ENCODE assay signal across 17 mouse cellular contexts in genomic region chr4:106632313-106632712, GRCm38 (mm10). TPM values are rescaled to one million over a fixed set of nuclear protein-coding genes. Genes with fewer than 3 reads are reported as not detected.
DNase-seq lines count a peak whose midpoint lies in the region; ATAC-seq and TF ChIP-seq lines count a peak whose summit lies in the region.
"Had no signal": no experiment of that assay in that cellular context is flagged by ENCODE, and none has a peak within 500 bp of the region (broad histone marks: within the 10 kb centered on the region; RNA-seq: fewer than 3 reads in every experiment).

No protein-coding gene starts in this region.

- 0 out of 2 replicates have a peak overlapping the region, but pooled peaks have one; percentile 84 for H3K27ac ChIP-seq in hindbrain, embryonic 13.5 days
- no peak overlapping the region; the same call in 1 of the 2 replicates for H3K27ac ChIP-seq in hindbrain, embryonic 14.5 days
- peak overlapping the region; percentile 65 for H3K27ac ChIP-seq in lung, embryonic 14.5 days (ENCODE audit: low read depth)
- H3K27ac ChIP-seq in embryonic facial prominence, embryonic 15.5 days (replicated peaks) = 0 out of 2 replicates have a peak overlapping the region, but pooled peaks have one; percentile 7
- H3K27ac ChIP-seq: forebrain, embryonic 13.5 days had no signal

- no peak overlapping the region for H3K4me3 ChIP-seq in hindbrain, embryonic 13.5 days
- no peak overlapping the region for H3K4me3 ChIP-seq in hindbrain, embryonic 14.5 days (replicated peaks; ENCODE audit: low read length)
- no peak overlapping the region for H3K4me3 ChIP-seq in lung, embryonic 14.5 days (ENCODE audit: low read depth, low read length)
- no peak overlapping the region for H3K4me3 ChIP-seq in embryonic facial prominence, embryonic 15.5 days (replicated peaks)
- H3K4me3 ChIP-seq: forebrain, embryonic 13.5 days had no signal

- no peak overlapping the region for H3K4me2 ChIP-seq in hindbrain, embryonic 13.5 days
- H3K4me2 ChIP-seq in hindbrain, embryonic 14.5 days (replicated peaks) = no peak overlapping the region
- H3K4me2 ChIP-seq in lung, embryonic 14.5 days = no peak overlapping the region
- no peak overlapping the region for H3K4me2 ChIP-seq in embryonic facial prominence, embryonic 15.5 days (replicated peaks)
- H3K4me2 ChIP-seq: forebrain, embryonic 13.5 days; liver, embryonic 11.5 days had no signal

- WGBS in hindbrain, embryonic 13.5 days = 67% methylated on average over 1 of the region's 3 CpGs
- 44% methylated on average over 2 of the region's 3 CpGs for WGBS in hindbrain, embryonic 14.5 days
- WGBS in lung, embryonic 14.5 days = 23% methylated on average over 1 of the region's 3 CpGs
- WGBS in embryonic facial prominence, embryonic 15.5 days = 38% methylated on average over 1 of the region's 3 CpGs

- no peak overlapping the region for H3K9ac ChIP-seq in hindbrain, embryonic 13.5 days
- H3K9ac ChIP-seq in hindbrain, embryonic 14.5 days = no peak overlapping the region
- no peak overlapping the region for H3K9ac ChIP-seq in lung, embryonic 14.5 days
- H3K9ac ChIP-seq in embryonic facial prominence, embryonic 15.5 days = no peak overlapping the region
- H3K9ac ChIP-seq: forebrain, embryonic 13.5 days had no signal

- ATAC-seq in hindbrain, embryonic 13.5 days (ENCODE audit: low FRiP score) = no peak
- no peak for ATAC-seq in hindbrain, embryonic 14.5 days (ENCODE audit: low FRiP score)
- peak; percentile 72; the same call in 1 of the 2 replicates for ATAC-seq in lung, embryonic 14.5 days (ENCODE audit: insufficient read depth)
- ATAC-seq in embryonic facial prominence, embryonic 15.5 days (ENCODE audit: insufficient number of reproducible peaks, low FRiP score, low TSS enrichment, low read depth) = no peak
- ATAC-seq: forebrain, embryonic 13.5 days had no signal

- no peaks in the 10 kb centered on the region for H3K9me3 ChIP-seq in hindbrain, embryonic 13.5 days
- no peaks in the 10 kb centered on the region for H3K9me3 ChIP-seq in hindbrain, embryonic 14.5 days (ENCODE audit: control insufficient read depth, low read length)
- H3K9me3 ChIP-seq in lung, embryonic 14.5 days (ENCODE audit: low read depth, low read length) = no peaks in the 10 kb centered on the region
- H3K9me3 ChIP-seq in embryonic facial prominence, embryonic 15.5 days (replicated peaks) = no peaks in the 10 kb centered on the region
- H3K9me3 ChIP-seq: forebrain, embryonic 13.5 days had no signal

- TF ChIP-seq CTCF in lung, embryonic 14.5 days (IDR thresholded peaks at IDR 0.05; ENCODE audit: low read depth) = no peak

- DNase-seq in hindbrain, embryonic 14.5 days (ENCODE audit: low spot score) = no peak
- DNase-seq in lung, embryonic 14.5 days = peak; percentile 78
- DNase-seq in lung, adult 18-20 months = no peak
- peak; percentile 61 for DNase-seq in NIH3T3 (ENCODE audit: low read depth)
- no peak for DNase-seq in urinary bladder, postnatal 14 days (ENCODE audit: low spot score)
- DNase-seq in frontal cortex, postnatal 10 days (ENCODE audit: low spot score in 2 of 2) = no peak
- DNase-seq: cerebellum, adult 18-20 months; heart, postnatal 10 days; kidney, adult 9 months; layer of hippocampus, adult 9-11 months; thymus, postnatal 14 days had no signal

- H3K27me3 ChIP-seq in hindbrain, embryonic 13.5 days = 0 out of 2 replicates have a peak, but pooled peaks cover 3% of the 10 kb centered on the region
- no peaks in the 10 kb centered on the region for H3K27me3 ChIP-seq in hindbrain, embryonic 14.5 days (ENCODE audit: control insufficient read depth, insufficient read depth, low read length)
- no peaks in the 10 kb centered on the region; the same call in 1 of the 2 replicates for H3K27me3 ChIP-seq in lung, embryonic 14.5 days (ENCODE audit: insufficient read depth, low read length)
- H3K27me3 ChIP-seq in embryonic facial prominence, embryonic 15.5 days = no peaks in the 10 kb centered on the region; the same call in 1 of the 2 replicates

- H3K36me3 ChIP-seq in hindbrain, embryonic 13.5 days = no peaks in the 10 kb centered on the region
- no peaks in the 10 kb centered on the region for H3K36me3 ChIP-seq in hindbrain, embryonic 14.5 days (replicated peaks; ENCODE audit: control insufficient read depth, insufficient read depth)
- no peaks in the 10 kb centered on the region for H3K36me3 ChIP-seq in lung, embryonic 14.5 days (ENCODE audit: insufficient read depth)
- H3K36me3 ChIP-seq in embryonic facial prominence, embryonic 15.5 days = no peaks in the 10 kb centered on the region

- H3K4me1 ChIP-seq in hindbrain, embryonic 13.5 days (replicated peaks) = peaks cover 56% of the 10 kb centered on the region
- H3K4me1 ChIP-seq in hindbrain, embryonic 14.5 days (replicated peaks; ENCODE audit: control insufficient read depth, insufficient read depth, low read length) = peaks cover 19% of the 10 kb centered on the region
- H3K4me1 ChIP-seq in lung, embryonic 14.5 days (ENCODE audit: insufficient read depth) = 0 out of 2 replicates have a peak, but pooled peaks cover 3% of the 10 kb centered on the region
- peaks cover 55% of the 10 kb centered on the region for H3K4me1 ChIP-seq in embryonic facial prominence, embryonic 15.5 days

RNA-seq across cellular contexts. Expression of gene Ttc22, which starts 10.1 kb away (rescaled TPM):
- 1.6 and 1.7 TPM in 2 replicates for polyA plus RNA-seq in hindbrain, embryonic 13.5 days (2015; fragmentation: Nextera tagmentation; extraction: Ambion mirVana)
- polyA plus RNA-seq in hindbrain, embryonic 14.5 days (2014; fragmentation: Nextera tagmentation; extraction: Ambion mirVana) = 1.6 and 1.9 TPM in 2 replicates
- polyA plus RNA-seq in lung, embryonic 14.5 days (2014; fragmentation: Nextera tagmentation; extraction: Ambion mirVana) = 0.92 and 1.1 TPM in 2 replicates
- 9.8 and 12.4 TPM in 2 replicates for polyA plus RNA-seq in embryonic facial prominence, embryonic 15.5 days (2015; fragmentation: Nextera tagmentation; extraction: Ambion mirVana)
- polyA plus RNA-seq: C2C12 had no signal

RNA-seq across cellular contexts. Expression of gene Lexm, which starts 15.3 kb away (rescaled TPM):
- 0.10 TPM in 1 of 2 replicates, not detected in the other for polyA plus RNA-seq in hindbrain, embryonic 13.5 days (2015; fragmentation: Nextera tagmentation; extraction: Ambion mirVana)
- polyA plus RNA-seq in hindbrain, embryonic 14.5 days (2014; fragmentation: Nextera tagmentation; extraction: Ambion mirVana) = not detected in 2 replicates
- not detected in 2 replicates for polyA plus RNA-seq in lung, embryonic 14.5 days (2014; fragmentation: Nextera tagmentation; extraction: Ambion mirVana)
- 0.24 TPM in 1 of 2 replicates, not detected in the other for polyA plus RNA-seq in embryonic facial prominence, embryonic 15.5 days (2015; fragmentation: Nextera tagmentation; extraction: Ambion mirVana)
- polyA plus RNA-seq: C2C12; forebrain, embryonic 13.5 days; small intestine, adult 2 months had no signal

RNA-seq across cellular contexts. Expression of gene Pars2, which starts 18.6 kb away (rescaled TPM):
- polyA plus RNA-seq in hindbrain, embryonic 13.5 days (2015; fragmentation: Nextera tagmentation; extraction: Ambion mirVana) = 8.4 and 9.2 TPM in 2 replicates
- 10.1 and 11.0 TPM in 2 replicates for polyA plus RNA-seq in hindbrain, embryonic 14.5 days (2014; fragmentation: Nextera tagmentation; extraction: Ambion mirVana)
- polyA plus RNA-seq in lung, embryonic 14.5 days (2014; fragmentation: Nextera tagmentation; extraction: Ambion mirVana) = 14.3 and 14.5 TPM in 2 replicates
- polyA plus RNA-seq in embryonic facial prominence, embryonic 15.5 days (2015; fragmentation: Nextera tagmentation; extraction: Ambion mirVana) = 13.2 and 14.3 TPM in 2 replicates

RNA-seq across cellular contexts. Expression of gene Ttc4, which starts 46.4 kb away (rescaled TPM):
- polyA plus RNA-seq in hindbrain, embryonic 13.5 days (2015; fragmentation: Nextera tagmentation; extraction: Ambion mirVana) = 111 and 112 TPM in 2 replicates
- 109 and 131 TPM in 2 replicates for polyA plus RNA-seq in hindbrain, embryonic 14.5 days (2014; fragmentation: Nextera tagmentation; extraction: Ambion mirVana)
- 79.1 and 80.4 TPM in 2 replicates for polyA plus RNA-seq in lung, embryonic 14.5 days (2014; fragmentation: Nextera tagmentation; extraction: Ambion mirVana)
- 97.5 and 102 TPM in 2 replicates for polyA plus RNA-seq in embryonic facial prominence, embryonic 15.5 days (2015; fragmentation: Nextera tagmentation; extraction: Ambion mirVana)

Comparison
In these comparisons a context has a peak if more than half of its experiments do, and no peak if none do; other contexts are left out.
1. DNase-seq: peak in lung, embryonic 14.5 days (single experiment) and NIH3T3 (single experiment); none in hindbrain, embryonic 14.5 days (single experiment), lung, adult 18-20 months (0 of 2), urinary bladder, postnatal 14 days (single experiment) and frontal cortex, postnatal 10 days (0 of 2).